Mouse (Mus musculus): ENCODE measurements around the gene Bmpr2. TPM values are rescaled to one million over a fixed set of nuclear protein-coding genes. Genes with fewer than 3 reads are reported as not detected.
"Not testable (repeated sequence)": the region's sequence is repeated elsewhere in the genome, so short reads cannot be mapped to it uniquely, and the experiment has no call there.

The Bmpr2 gene
- polyA plus RNA-seq, 1 experiment from 2014 or later = 6.2 TPM

- not testable (repeated sequence) for ATAC-seq (replicated peaks; ENCODE audit: extremely low read depth, insufficient read depth, low FRiP score); H3K4me1 ChIP-seq (ENCODE audit: control insufficient read depth, insufficient read depth, low read length); H3K9ac ChIP-seq (ENCODE audit: low read length); H3K36me3 ChIP-seq (ENCODE audit: control insufficient read depth, insufficient read depth); H3K27ac ChIP-seq (ENCODE audit: low read length); H3K9me3 ChIP-seq (replicated peaks; ENCODE audit: control insufficient read depth, low read length); H3K27me3 ChIP-seq (ENCODE audit: control insufficient read depth, insufficient read depth, low read length); H3K4me3 ChIP-seq (ENCODE audit: low read length); H3K4me2 ChIP-seq (ENCODE audit: low read depth, low read length)
- 70% methylated on average over 5 of the region's 5 CpGs for WGBS
These were observed 13.5 kb upstream of the Bmpr2 start for GRCm38 (mm10) chr1:59749724-59750123.

- H3K4me3 ChIP-seq (ENCODE audit: low read length) = no peak overlapping the region
- no peaks in the 10 kb centered on the region for H3K9me3 ChIP-seq (replicated peaks; ENCODE audit: control insufficient read depth, low read length)
- H3K27ac ChIP-seq (ENCODE audit: low read length) = no peak overlapping the region
- WGBS = 73% methylated on average over 1 of the region's 1 CpGs
- no peak overlapping the region for H3K9ac ChIP-seq (ENCODE audit: low read length)
- no peaks in the 10 kb centered on the region for H3K4me1 ChIP-seq (ENCODE audit: control insufficient read depth, insufficient read depth, low read length)
- no peak overlapping the region for H3K4me2 ChIP-seq (ENCODE audit: low read depth, low read length)
- H3K36me3 ChIP-seq (ENCODE audit: control insufficient read depth, insufficient read depth) = no peaks in the 10 kb centered on the region
- ATAC-seq (replicated peaks; ENCODE audit: extremely low read depth, insufficient read depth, low FRiP score) = no peak
- no peaks in the 10 kb centered on the region for H3K27me3 ChIP-seq (ENCODE audit: control insufficient read depth, insufficient read depth, low read length)
These were observed 7.9 kb upstream of the Bmpr2 start for GRCm38 (mm10) chr1:59755298-59755697.

- no peaks in the 10 kb centered on the region for H3K36me3 ChIP-seq (ENCODE audit: control insufficient read depth, insufficient read depth)
- WGBS = 81% methylated on average over 1 of the region's 1 CpGs
- H3K9ac ChIP-seq (ENCODE audit: low read length) = no peak overlapping the region
- H3K27me3 ChIP-seq (ENCODE audit: control insufficient read depth, insufficient read depth, low read length) = no peaks in the 10 kb centered on the region
- H3K4me2 ChIP-seq (ENCODE audit: low read depth, low read length) = no peak overlapping the region
- H3K9me3 ChIP-seq (replicated peaks; ENCODE audit: control insufficient read depth, low read length) = no peaks in the 10 kb centered on the region
- H3K4me1 ChIP-seq (ENCODE audit: control insufficient read depth, insufficient read depth, low read length) = 0 out of 2 replicates have a peak, but pooled peaks cover 2% of the 10 kb centered on the region
- H3K4me3 ChIP-seq (ENCODE audit: low read length) = no peak overlapping the region
- ATAC-seq (replicated peaks; ENCODE audit: extremely low read depth, insufficient read depth, low FRiP score) = no peak
- no peak overlapping the region for H3K27ac ChIP-seq (ENCODE audit: low read length)
These were observed 4.9 kb upstream of the Bmpr2 start for GRCm38 (mm10) chr1:59758325-59758724.

- Histone ChIP-seq H3K4me1 (ENCODE audit: control insufficient read depth, insufficient read depth, low read length) (peaks cover 12% of the 10 kb centered on the region), H3K36me3 (ENCODE audit: control insufficient read depth, insufficient read depth) (no peaks in the 10 kb centered on the region), H3K9ac (ENCODE audit: low read length) (peak overlapping the region; percentile 95), H3K27ac (ENCODE audit: low read length) (peak overlapping the region; percentile 97), H3K9me3 (replicated peaks; ENCODE audit: control insufficient read depth, low read length) (no peaks in the 10 kb centered on the region), H3K27me3 (ENCODE audit: control insufficient read depth, insufficient read depth, low read length) (no peaks in the 10 kb centered on the region), H3K4me2 (ENCODE audit: low read depth, low read length) (peak overlapping the region; percentile 64), H3K4me3 (ENCODE audit: low read length) (peak overlapping the region; percentile 94)
- ATAC-seq (replicated peaks; ENCODE audit: extremely low read depth, insufficient read depth, low FRiP score) = no peak
- 8% methylated on average over 10 of the region's 10 CpGs for WGBS
These were observed 992 bp upstream of the Bmpr2 start for GRCm38 (mm10) chr1:59762208-59762607.

- Histone ChIP-seq H3K4me1 (ENCODE audit: control insufficient read depth, insufficient read depth, low read length) (peaks cover 12% of the 10 kb centered on the region), H3K9me3 (replicated peaks; ENCODE audit: control insufficient read depth, low read length) (no peaks in the 10 kb centered on the region), H3K36me3 (ENCODE audit: control insufficient read depth, insufficient read depth) (no peaks in the 10 kb centered on the region), H3K4me3 (ENCODE audit: low read length) (peak overlapping the region; percentile 94), H3K4me2 (ENCODE audit: low read depth, low read length) (peak overlapping the region; percentile 64), H3K27me3 (ENCODE audit: control insufficient read depth, insufficient read depth, low read length) (no peaks in the 10 kb centered on the region), H3K27ac (ENCODE audit: low read length) (peak overlapping the region; percentile 97), H3K9ac (ENCODE audit: low read length) (peak overlapping the region; percentile 95)
- under 1% methylated on average over 44 of the region's 44 CpGs for WGBS
- peak; percentile 33 for ATAC-seq (replicated peaks; ENCODE audit: extremely low read depth, insufficient read depth, low FRiP score)
These were observed 493 bp upstream of the Bmpr2 start for GRCm38 (mm10) chr1:59762651-59763163.

GRCm38 (mm10) chr1:59763781-59764251, 616 bp downstream of the Bmpr2 start:
- no peaks in the 10 kb centered on the region for H3K9me3 ChIP-seq (replicated peaks; ENCODE audit: control insufficient read depth, low read length)
- peak overlapping the region; percentile 73 for H3K4me2 ChIP-seq (ENCODE audit: low read depth, low read length)
- H3K27ac ChIP-seq (ENCODE audit: low read length) = peak overlapping the region; percentile 97
- peaks cover 12% of the 10 kb centered on the region for H3K4me1 ChIP-seq (ENCODE audit: control insufficient read depth, insufficient read depth, low read length)
- peak overlapping the region; percentile 94 for H3K4me3 ChIP-seq (ENCODE audit: low read length)
- no peaks in the 10 kb centered on the region for H3K27me3 ChIP-seq (ENCODE audit: control insufficient read depth, insufficient read depth, low read length)
- H3K9ac ChIP-seq (ENCODE audit: low read length) = peak overlapping the region; percentile 95
- WGBS = 1% methylated on average over 53 of the region's 55 CpGs
- H3K36me3 ChIP-seq (ENCODE audit: control insufficient read depth, insufficient read depth) = no peaks in the 10 kb centered on the region
- ATAC-seq (replicated peaks; ENCODE audit: extremely low read depth, insufficient read depth, low FRiP score) = peak; percentile 62

GRCm38 (mm10) chr1:59764407-59764971, 1.3 kb downstream of the Bmpr2 start:
- Histone ChIP-seq H3K9ac (ENCODE audit: low read length) (peak overlapping the region; percentile 95), H3K27ac (ENCODE audit: low read length) (peak overlapping the region; percentile 97), H3K4me3 (ENCODE audit: low read length) (peak overlapping the region; percentile 94), H3K9me3 (replicated peaks; ENCODE audit: control insufficient read depth, low read length) (no peaks in the 10 kb centered on the region), H3K4me1 (ENCODE audit: control insufficient read depth, insufficient read depth, low read length) (peaks cover 12% of the 10 kb centered on the region), H3K27me3 (ENCODE audit: control insufficient read depth, insufficient read depth, low read length) (no peaks in the 10 kb centered on the region), H3K36me3 (ENCODE audit: control insufficient read depth, insufficient read depth) (no peaks in the 10 kb centered on the region), H3K4me2 (ENCODE audit: low read depth, low read length) (peak overlapping the region; percentile 73)
- under 1% methylated on average over 27 of the region's 27 CpGs for WGBS
- ATAC-seq (replicated peaks; ENCODE audit: extremely low read depth, insufficient read depth, low FRiP score) = 0 out of 2 replicates have a peak, but pooled peaks have one; percentile 19

- peaks cover 12% of the 10 kb centered on the region for H3K4me1 ChIP-seq (ENCODE audit: control insufficient read depth, insufficient read depth, low read length)
- H3K4me2 ChIP-seq (ENCODE audit: low read depth, low read length) = peak overlapping the region; percentile 78
- H3K9me3 ChIP-seq (replicated peaks; ENCODE audit: control insufficient read depth, low read length) = no peaks in the 10 kb centered on the region
- H3K36me3 ChIP-seq (ENCODE audit: control insufficient read depth, insufficient read depth) = no peaks in the 10 kb centered on the region
- H3K4me3 ChIP-seq (ENCODE audit: low read length) = peak overlapping the region; percentile 56
- WGBS = 0% methylated on average over 4 of the region's 4 CpGs
- ATAC-seq (replicated peaks; ENCODE audit: extremely low read depth, insufficient read depth, low FRiP score) = no peak
- H3K27me3 ChIP-seq (ENCODE audit: control insufficient read depth, insufficient read depth, low read length) = no peaks in the 10 kb centered on the region
- H3K27ac ChIP-seq (ENCODE audit: low read length) = no peak overlapping the region
- peak overlapping the region; percentile 72 for H3K9ac ChIP-seq (ENCODE audit: low read length)
These were observed 2.1 kb downstream of the Bmpr2 start for GRCm38 (mm10) chr1:59765279-59765678.

GRCm38 (mm10) chr1:59766626-59767025, 3.4 kb downstream of the Bmpr2 start:
- H3K27me3 ChIP-seq (ENCODE audit: control insufficient read depth, insufficient read depth, low read length) = no peaks in the 10 kb centered on the region
- peaks cover 13% of the 10 kb centered on the region for H3K4me1 ChIP-seq (ENCODE audit: control insufficient read depth, insufficient read depth, low read length)
- H3K36me3 ChIP-seq (ENCODE audit: control insufficient read depth, insufficient read depth) = no peaks in the 10 kb centered on the region
- H3K4me2 ChIP-seq (ENCODE audit: low read depth, low read length) = peak overlapping the region; percentile 67
- peak overlapping the region; percentile 42 for H3K4me3 ChIP-seq (ENCODE audit: low read length)
- no peak for ATAC-seq (replicated peaks; ENCODE audit: extremely low read depth, insufficient read depth, low FRiP score)
- H3K9me3 ChIP-seq (replicated peaks; ENCODE audit: control insufficient read depth, low read length) = no peaks in the 10 kb centered on the region
- peak overlapping the region; percentile 43; the same call in 1 of the 2 replicates for H3K9ac ChIP-seq (ENCODE audit: low read length)
- peak overlapping the region; percentile 63 for H3K27ac ChIP-seq (ENCODE audit: low read length)

Measured in heart, embryonic 16.5 days (tissue).